Mouse (Mus musculus) embryo, embryonic 11 days (tissue): ENCODE results near the gene Kdf1.

Experiments
- DNase-seq: peaks from one replicate; pipeline ENCODE4 v3.0.0-alpha.2; 2015

The Kdf1 gene

GRCm38 (mm10) chr4:133518601-133519368 lies at the start of gene Kdf1:
Gene Kdf1, plus strand, starts transcription at chr4:133518963.
- peak; percentile 24 for DNase-seq

GRCm38 (mm10) chr4:133469122-133469521 lies 49.6 kb upstream of the Kdf1 start:
- peak; percentile 46 for DNase-seq

GRCm38 (mm10) chr4:133471135-133471821 lies 47.5 kb upstream of the Kdf1 start:
- DNase-seq: no peak

GRCm38 (mm10) chr4:133473833-133474232 lies 44.9 kb upstream of the Kdf1 start:
- DNase-seq: no peak

GRCm38 (mm10) chr4:133479458-133480184 lies 39.1 kb upstream of the Kdf1 start, which contains the start of gene Tent5b:
Gene Tent5b, plus strand, starts transcription at chr4:133480132.
- peak; percentile 97 for DNase-seq

GRCm38 (mm10) chr4:133480185-133480537 lies 38.6 kb upstream of the Kdf1 start:
- no peak for DNase-seq

- no peak for DNase-seq
Observed at GRCm38 (mm10) chr4:133480754-133481153, 38.0 kb upstream of the Kdf1 start.

- no peak for DNase-seq
Observed at GRCm38 (mm10) chr4:133481488-133481887, 37.3 kb upstream of the Kdf1 start.

GRCm38 (mm10) chr4:133482479-133482878 lies 36.3 kb upstream of the Kdf1 start:
- DNase-seq: no peak

- peak; percentile 54 for DNase-seq
Observed at GRCm38 (mm10) chr4:133484266-133485025, 34.3 kb upstream of the Kdf1 start.

- no peak for DNase-seq
Observed at GRCm38 (mm10) chr4:133485691-133486425, 32.9 kb upstream of the Kdf1 start.

GRCm38 (mm10) chr4:133486673-133487357 lies 31.9 kb upstream of the Kdf1 start:
- DNase-seq: no peak

- DNase-seq: no peak
Observed at GRCm38 (mm10) chr4:133488619-133489392, 30.0 kb upstream of the Kdf1 start.

GRCm38 (mm10) chr4:133489489-133490245 lies 29.1 kb upstream of the Kdf1 start:
- DNase-seq: peak; percentile 34

- DNase-seq: peak; percentile 29
Observed at GRCm38 (mm10) chr4:133491800-133492199, 27.0 kb upstream of the Kdf1 start.

GRCm38 (mm10) chr4:133493895-133494294 lies 24.9 kb upstream of the Kdf1 start:
- DNase-seq: peak; percentile 26

- peak; percentile 92 for DNase-seq
Observed at GRCm38 (mm10) chr4:133494432-133494831, 24.3 kb upstream of the Kdf1 start.

- DNase-seq: no peak
Observed at GRCm38 (mm10) chr4:133494867-133495266, 23.9 kb upstream of the Kdf1 start.

- peak; percentile 22 for DNase-seq
Observed at GRCm38 (mm10) chr4:133495711-133496110, 23.1 kb upstream of the Kdf1 start.
